Mouse (Mus musculus) bone marrow, adult 2 months (tissue): Measurements from ENCODE around the gene Pik3c2b.

Experiments used
- CTCF ChIP-seq: fragments of 200-500 bp; IDR thresholded peaks from 2 replicates; pipeline ENCODE4 v1.5.1; 2011; ENCODE audit warnings: low read length, control low read depth; ENCODE audit not compliant: control insufficient read depth, insufficient read depth
- POLR2A ChIP-seq: fragments of 200-500 bp; IDR thresholded peaks from 2 replicates; pipeline ENCODE4 v1.6.1; 2011; ENCODE audit warnings: low read depth, mild to moderate bottlenecking, control low read depth, low read length, borderline replicate concordance; ENCODE audit not compliant: control insufficient read depth

DNA sequence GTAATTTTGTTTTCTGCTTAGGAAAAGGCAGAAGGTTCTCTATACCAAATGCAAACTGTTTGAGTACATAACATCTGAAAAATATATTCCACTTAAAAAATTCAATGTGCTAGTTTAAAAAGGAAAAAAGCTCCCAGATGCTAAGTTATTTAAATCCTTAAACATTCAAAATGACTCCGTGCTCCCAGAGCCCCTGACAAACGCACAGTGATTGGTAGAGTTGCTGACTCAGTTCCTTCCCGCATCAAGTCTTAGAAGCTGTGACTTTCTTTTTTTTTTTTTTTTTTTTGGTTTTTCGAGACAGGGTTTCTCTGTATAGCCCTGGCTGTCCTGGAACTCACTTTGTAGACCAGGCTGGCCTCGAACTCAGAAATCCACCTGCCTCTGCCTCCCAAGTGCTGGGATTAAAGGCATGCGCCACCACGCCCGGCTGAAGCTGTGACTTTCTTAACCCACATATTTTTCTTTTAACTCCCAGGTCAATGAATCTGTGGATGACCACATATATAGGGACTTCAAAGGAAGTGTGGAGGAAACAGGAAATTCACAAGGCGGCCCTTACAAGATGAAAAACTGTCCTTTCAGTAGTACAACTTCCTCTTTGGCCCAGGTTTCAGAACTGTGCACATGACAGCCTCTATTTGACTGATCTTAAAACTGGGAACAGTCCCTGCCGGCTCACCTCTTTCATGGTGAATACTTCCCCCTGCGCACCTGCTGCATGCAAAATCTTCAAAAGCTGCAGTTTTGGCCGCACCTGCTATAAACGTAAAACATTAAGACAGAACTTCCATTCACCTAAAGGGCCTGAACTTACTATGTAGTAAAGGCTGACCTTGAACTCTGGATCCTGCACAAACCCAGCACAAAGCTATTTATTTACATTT lies 33.3 kb upstream of the Pik3c2b start:
- TF ChIP-seq POLR2A = no peak
- TF ChIP-seq CTCF = no peak
